Mouse (Mus musculus) heart, postnatal 4 days (tissue): Measurements from ENCODE around the gene Smap2. TPM values are rescaled to one million over a fixed set of nuclear protein-coding genes. Genes with fewer than 3 reads are reported as not detected.
"Not testable (repeated sequence)": the region's sequence is repeated elsewhere in the genome, so short reads cannot be mapped to it uniquely, and the experiment has no call there.

ENCODE experiments used
- DNase-seq: peaks from one replicate; pipeline ENCODE4 v3.0.0; 2021
- total RNA-seq, 2 experiments: library from RNA; stranded (reverse); gene quantifications; 2 replicates each; pipeline ENCODE4 v1.2.3; 2021

The Smap2 gene
- total RNA-seq, result 10 to 100 TPM; 29.2 to 31.0 TPM

DNA sequence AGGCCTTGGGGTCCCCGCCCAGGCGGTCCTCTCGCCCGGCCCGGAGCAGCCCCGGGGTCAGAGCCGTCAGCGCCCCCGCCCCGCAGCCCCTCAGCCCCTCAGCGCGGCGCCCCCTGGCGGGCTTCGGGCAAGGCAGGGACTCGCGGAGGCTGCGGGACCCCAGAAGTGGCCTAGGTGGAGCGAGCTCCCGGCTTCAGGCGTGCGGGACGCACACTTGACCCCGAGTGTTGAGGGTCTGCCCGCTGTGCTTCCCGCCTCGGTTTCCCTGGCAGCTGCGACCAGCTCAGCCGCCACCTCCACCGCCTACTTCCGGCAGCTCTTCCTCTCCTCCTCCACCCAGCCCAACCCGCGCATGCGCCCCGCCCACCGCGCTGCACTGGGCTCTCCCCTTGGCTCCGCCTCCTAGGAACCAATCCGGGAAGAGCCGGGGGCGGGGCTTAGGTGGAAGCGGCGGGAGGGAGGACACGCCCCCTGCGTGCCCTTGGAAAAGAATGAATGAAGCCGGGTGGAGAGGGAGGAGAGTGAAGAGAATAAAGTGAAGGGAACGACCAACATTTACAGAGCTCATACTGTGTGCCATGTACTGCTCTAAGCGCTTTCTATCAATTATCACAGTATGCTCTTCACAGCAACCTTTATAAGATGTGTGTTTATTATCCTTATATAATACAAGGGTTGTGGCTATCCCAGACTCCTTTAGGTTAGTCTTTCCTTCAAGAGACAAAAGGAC, at the start of gene Smap2:
Gene Smap2, minus strand, starts transcription at position 320 of the 730 bp plus-strand sequence.
- DNase-seq, result peak; percentile 100

DNA sequence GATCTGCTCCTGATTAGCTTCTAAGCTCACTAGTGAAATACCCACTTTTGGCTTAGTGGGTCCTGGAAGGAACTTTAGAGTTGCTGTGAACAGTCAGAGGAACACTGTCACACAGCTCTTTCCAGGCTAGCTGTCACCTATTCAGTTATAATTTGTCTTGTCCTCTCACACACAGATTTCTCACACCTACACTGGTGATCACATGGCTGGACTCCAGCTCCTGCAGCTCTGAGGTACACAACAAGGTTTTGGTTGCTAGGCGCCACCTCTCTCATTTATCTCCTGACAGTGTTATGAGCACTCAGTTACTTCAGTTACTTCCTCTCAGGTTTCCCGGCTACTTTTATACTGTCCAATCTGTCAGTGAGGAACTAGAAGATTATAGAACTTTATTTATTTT, 48.3 kb upstream of the Smap2 start:
- no peak for DNase-seq

DNA sequence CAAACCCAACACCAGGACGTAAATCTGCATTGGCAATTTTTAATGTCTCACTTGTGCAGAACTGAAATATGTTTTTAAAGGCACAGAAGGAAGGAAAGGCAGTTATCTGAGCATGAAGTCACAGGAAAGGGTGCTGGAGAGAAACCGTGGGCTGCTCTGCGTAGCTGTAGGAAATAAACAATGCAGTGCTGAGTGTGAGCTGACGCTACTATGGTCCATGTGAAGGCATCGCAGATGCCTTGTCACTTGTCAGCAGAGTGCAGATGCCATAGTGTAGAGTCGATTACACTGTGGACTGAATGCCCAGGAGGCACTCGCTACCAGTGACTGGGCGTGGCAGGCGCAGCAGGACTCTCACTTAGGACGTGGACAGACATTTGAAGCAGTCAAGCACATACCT, 42.2 kb upstream of the Smap2 start:
- DNase-seq, result not testable (repeated sequence)

DNA sequence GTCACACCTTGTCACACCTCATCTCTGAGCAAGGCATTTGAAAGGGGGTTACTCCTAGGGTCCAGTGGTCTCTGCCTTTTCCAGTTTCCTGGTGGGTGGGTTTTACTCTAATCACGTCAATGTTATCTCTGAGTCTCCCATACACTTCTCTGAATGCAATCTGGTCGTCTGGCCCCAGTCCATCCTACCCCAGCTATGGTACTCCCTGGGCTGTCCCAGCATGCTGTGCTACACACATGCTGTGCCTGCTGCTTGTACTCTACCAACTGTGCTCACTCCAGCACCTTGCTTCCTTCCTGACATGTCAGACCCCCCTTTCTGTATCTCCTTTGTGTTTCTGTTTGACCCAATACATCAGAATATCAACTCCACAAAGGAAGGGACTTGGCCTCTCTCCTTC, 40.0 kb upstream of the Smap2 start:
- DNase-seq, result no peak

DNA sequence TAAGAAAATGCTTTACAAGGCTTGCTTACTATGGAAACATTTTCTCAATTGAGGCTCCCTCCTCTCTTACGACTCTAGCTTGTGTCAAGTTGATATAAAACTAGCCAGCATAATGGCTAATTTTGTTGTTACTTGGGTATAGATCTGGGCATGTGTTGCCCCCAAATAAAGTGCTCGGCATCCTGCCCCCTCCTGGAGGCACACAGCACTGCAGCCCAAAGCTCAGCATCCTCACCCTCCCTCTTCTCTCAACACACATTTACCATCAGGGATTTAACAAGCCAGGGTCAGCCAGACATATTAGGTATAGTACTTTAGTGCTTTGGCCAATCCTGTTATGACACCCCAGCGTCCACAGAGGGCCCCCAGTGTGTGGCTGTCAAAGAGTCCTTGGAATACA, 39.3 kb upstream of the Smap2 start:
- peak; percentile 33 for DNase-seq

DNA sequence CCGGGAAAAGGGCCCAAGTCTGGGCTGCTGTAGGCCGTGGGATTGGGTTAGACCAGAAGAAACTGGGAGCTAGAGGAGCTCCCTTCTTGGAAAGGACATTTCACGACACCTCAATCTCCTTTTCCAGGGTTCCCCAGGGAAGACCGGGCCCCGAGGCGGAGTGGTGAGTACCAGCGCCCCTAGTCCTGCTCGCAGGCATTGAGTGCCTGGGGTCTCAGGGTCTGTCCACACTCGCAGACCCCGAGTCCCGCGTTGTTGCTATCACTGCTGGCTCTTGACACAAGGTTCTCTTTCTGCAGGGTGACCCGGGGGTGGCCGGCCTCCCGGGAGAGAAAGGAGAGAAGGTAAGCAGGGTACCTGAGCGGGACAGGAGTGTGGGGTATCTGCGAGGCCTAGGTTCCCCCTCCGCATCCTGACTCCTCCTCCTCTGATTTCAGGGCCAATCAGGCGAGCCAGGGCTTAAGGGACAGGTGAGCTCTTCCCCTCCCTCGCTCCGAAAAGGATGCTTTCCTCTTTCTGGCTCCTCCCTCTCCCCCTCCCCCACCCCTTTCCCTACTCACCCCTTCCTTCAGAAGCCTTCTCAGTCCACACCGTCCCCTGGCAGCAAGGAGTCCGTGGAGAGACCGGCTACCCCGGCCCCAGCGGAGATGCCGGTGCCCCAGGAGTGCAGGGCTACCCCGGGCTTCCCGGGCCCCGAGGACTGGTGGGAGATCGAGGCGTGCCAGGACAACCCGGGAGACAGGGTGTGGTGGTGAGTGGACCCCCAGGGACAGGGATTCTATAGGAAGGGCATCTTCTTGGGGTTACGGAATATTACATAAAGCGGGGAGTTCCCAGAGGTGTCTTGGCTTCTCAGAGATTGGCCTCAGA, 35.6 kb upstream of the Smap2 start:
- DNase-seq, result no peak

DNA sequence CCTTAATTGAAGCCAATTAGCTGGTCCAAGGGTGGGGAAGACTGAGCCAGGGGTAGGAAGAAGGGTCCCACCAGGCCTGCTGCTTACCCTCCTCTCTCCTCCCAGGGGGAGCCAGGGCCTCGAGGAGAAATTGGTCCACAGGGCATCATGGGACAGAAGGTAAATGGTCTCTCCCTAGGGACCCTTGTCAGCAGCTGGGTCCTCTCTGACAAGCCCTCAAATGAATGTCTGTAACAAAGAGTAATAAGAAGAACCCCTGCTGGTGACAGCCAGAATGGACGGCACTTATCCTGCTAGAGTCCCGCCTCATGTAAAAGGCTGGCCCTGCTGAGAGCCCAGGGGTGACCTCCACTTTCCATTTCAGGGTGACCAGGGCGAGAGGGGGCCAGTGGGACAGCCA, 34.8 kb upstream of the Smap2 start:
- DNase-seq, result no peak

DNA sequence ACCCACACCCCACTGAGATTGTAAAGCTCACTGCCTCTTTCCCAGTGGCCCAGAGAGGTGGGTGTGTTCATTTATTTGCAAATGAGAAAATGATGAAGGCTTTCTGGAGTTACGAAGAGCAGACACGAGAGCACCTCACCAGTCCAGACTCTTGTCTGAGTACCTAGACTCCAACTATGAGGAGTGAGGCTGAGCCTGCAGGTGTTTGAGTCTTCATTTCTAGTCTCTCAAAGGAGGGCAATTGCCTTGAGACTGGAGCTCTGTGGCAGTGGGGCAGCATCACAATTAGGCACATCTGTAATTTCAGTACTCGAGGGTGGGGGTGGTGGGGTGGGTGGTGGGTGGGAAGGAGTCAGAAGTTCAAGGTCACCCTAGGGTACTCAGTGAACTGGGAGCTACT, 25.9 kb upstream of the Smap2 start:
- DNase-seq, result no peak

DNA sequence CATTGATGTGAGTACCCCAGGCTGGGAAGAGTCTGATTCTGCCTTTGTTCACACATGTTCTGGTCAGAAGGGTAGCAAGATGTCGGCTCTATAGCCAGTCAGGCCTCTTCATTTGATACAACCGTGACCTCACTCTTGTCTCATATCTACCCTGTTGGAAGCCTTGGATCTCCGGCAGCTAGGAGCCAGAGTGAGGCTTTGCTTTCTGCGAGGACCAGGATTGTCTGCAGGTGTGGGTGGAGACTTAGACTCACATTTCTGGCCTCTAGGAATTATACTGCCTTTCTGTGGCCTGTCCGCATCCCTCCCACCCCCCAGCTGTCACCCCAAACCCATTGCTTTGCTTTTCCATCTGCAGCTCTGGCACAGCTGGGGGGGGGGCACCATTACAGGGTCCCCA, 25.4 kb upstream of the Smap2 start:
- DNase-seq, result no peak

DNA sequence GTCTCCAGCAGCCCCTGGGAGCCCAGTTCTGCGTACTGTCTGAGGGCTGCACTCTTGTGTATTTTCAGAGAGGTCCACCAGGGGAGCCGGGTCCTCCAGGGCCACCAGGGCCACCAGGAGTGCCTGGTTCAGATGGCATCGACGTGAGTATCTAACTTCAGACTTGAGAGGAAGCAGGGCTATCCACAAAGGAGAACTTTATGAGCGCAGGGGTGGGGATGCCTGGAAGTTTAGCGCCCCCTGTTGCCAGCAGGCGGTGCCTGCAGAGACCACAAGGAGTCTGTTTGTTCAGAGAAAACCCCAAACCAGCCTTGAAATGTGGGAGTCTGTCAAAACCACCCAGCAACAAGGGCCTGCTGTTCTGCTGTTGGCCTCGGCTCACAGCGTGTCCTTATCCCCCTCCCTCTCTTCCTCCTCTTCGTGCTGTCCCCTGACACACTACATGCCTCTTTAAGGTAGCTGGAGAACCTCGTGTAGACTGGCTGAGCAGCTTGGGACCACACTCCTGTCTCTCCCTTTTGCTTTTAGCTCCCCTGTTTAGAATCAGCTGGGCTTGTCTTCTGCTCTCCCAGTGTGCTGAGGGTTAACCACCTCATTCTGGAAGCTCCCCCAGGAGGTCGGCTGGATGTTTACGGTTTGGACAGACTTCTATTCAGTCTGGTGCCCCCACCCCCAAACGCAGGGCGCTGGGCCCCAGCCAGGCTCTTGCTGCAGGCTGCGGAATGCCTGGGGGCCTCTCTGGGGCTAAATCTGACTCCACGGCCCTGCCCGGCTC, 24.0 kb upstream of the Smap2 start:
- DNase-seq, result peak; percentile 76

DNA sequence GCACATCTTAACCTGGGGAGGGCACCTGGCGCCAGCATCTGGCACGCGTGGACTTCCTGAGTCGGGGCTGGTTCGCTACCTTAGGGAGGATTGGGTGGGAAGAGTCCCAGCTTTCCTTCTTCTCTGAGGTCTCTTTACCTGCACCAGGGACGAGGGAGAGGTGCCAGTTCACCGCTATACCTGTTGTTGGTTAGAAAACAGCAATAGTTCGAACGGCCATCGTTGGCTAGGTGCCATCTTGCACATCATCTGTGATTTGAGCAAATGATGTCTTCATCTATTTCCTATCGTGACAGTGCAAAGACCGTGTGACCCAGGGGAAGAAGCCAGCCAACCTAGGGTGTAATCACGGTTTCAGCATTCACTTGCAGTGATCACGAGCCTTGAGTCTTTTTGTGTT, 23.3 kb upstream of the Smap2 start:
- no peak for DNase-seq

DNA sequence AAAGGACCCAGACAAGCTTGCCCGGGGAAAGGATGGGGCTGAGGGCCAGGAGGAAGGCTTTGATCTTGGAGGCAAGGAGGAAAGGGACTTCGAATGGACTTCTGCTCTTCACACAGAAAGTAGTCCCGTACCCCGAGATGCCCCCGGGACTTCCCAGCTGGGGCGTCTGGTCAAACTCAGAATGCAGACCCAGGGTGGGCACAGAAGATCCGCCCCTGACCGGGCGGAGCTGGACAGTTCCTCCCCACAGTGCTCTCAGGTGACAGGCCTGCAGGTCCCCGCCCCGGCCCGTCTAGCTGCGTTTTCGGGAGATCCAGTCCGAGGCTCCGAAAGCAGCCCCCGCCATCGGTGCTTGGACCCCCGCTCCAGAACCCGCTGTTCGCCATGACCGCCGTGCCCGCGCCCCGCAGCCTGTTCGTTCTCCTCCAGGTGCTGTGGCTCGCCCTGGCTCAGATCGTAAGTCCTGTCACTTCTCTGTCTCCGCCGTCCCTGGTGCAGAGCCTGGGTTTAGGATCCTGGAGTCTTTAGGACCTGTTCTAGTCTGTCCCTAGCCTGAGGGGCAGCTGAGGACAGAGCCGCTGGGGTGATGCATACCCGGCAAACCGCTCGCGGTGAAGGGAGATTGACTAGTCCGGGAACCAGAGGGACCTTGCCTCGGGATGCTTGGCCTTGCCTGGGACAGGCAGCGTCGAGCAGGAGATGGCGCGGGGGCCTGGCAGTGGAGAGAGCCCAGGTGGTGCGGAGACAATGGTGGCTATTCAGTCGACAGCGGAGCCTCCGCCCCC, 22.5 kb upstream of the Smap2 start, which contains the start of gene Col9a2:
Gene Col9a2, plus strand, starts transcription at position 55 of the 785 bp plus-strand sequence.
- DNase-seq, result peak; percentile 40

DNA sequence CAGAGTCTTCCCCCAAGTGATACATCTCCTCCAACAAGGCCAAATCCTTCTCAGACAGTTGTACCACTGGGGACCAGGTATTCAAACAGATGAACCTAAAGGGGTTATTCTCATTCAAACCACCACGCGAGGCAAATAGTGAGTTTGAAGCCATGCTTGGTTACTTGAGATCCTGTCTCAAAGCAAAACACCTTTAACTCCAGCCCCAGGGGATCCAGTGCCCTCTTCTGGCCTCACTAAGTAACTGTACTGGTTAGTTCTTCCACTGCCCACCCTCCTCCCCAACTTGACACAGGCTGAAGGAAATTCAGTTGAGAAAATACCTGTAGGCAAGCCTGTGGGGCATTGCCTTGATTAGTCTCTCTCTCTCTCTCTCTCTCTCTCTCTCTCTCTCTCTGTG, 16.0 kb upstream of the Smap2 start:
- DNase-seq, result no peak

DNA sequence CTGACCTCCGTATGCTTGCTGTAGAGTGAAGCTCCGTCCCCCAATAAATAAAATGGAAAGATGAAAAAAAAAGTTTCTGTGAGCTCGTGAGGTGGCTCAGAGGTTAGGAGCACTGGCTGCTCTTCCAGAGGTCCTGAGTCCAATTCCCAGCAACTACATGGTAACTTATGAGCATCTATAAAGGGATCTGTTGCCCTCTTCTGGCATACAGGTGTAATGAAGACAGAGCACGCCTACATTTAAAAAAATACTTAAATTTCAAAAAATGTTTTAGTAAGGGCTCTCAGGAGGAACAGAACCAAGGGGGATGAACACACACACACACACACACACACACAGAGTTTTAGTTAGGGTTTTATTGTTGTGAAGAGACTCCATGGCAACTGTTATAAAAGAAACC, 14.4 kb upstream of the Smap2 start:
- DNase-seq, result no peak

DNA sequence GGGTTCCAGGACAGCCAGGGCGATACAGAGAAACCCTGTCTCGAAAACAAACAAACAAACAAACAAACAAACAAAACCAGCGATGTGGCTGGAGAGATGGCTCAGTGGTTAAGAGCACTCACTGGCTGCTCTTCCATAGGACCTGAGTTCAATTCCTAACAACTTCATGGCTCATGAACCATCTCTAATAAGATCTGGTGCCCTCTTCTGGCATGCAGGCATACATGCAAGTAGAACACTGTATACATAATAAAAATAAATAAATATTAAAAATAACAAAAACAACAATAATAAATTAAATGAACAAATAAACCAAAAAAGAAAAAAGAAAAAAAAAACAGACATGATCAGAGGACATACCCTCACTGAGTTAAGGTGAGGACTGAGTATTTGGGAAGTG, 12.6 kb upstream of the Smap2 start:
- no peak for DNase-seq

DNA sequence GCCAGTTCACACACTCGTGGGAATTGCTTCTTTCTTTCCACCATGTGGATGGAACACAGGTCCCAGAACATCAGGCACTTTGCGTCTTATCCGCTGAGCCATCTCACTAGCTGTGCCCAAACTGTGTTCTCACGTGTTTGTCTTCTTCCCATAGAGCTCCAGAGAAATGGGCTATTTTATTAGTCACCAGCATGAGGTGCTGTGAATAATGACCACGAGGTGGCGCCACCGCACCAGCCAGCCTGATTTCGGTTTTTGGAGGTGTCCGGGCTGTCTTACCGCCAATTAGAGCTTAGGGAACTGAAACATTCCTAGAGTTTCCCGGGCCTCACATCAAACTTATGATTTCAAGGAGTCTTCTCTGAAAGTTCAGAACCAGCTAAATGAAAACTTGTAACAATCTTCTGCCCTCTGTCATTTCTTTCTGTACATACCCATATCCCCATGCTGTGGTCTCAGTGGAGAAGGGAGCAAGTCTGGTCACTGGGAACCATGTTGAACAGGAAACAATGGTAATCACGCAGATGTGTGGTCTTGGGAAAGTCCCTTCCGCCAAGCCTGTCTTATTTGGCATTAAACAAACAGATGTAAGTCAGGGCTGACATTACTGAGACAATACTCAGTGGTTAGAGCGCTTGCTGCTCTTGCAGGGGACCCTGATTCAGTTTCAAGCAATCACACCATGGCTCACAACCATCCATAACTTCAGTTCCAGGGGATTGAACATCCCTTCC, 11.8 kb upstream of the Smap2 start:
- peak; percentile 78 for DNase-seq

DNA sequence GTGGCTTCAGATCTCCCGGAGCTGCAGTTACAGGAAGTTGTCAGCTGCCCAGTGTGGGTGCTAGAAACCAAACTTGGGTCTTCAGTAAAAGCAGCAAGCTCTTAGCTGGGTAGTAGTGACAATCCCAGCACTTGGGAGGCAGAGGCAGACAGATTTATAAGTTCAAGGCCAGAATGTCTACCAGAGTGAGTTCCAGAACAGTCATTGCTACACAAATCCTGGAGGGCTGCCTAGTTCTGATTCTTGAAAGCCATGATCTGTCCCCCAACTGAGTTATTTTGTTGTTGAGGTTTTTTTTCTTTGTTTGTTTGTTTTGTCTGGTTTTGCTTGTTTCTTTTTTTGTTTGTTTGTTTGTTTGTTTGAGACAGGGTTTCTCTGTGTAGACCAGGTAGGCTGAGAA, 11.1 kb upstream of the Smap2 start:
- DNase-seq, result no peak

DNA sequence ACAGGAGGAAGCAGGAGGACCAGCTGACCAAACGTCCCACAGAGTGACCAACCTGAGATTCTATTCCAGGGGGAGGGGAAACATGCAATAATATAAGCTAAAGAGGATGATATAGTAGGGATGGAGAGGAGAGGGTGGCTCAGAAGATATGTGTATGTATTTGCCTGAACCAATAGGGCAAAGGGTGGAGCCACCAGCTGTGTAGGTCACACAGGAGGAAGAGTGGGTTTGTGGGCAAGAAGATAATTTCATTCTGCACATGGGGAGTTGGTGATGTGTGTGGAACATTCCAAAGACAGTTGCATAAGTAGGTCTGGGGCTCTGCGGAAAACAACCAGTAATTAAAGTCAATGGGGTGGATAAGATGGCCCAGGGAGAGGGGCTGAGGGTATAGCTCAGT, 8.6 kb upstream of the Smap2 start:
- no peak for DNase-seq

DNA sequence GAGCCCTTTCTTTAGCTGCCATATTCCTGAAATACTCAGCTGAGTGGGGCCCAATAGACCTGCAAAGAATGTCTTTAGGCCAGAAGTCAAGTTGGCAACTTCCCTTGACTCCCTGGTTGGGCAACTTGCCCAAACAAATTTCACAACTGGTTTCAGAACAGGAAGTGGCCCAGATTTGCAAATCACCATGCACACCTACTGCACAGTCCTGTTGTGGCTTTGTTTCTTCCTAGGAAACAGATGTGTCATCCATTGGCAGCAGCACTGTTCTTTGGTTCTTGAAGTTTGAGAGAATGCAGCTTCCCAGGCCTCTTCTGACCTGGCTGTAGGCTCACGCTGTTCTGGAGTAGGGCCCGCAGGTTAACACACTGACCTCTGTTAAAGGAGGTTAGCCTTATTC, 6.9 kb upstream of the Smap2 start:
- DNase-seq, result peak; percentile 29

DNA sequence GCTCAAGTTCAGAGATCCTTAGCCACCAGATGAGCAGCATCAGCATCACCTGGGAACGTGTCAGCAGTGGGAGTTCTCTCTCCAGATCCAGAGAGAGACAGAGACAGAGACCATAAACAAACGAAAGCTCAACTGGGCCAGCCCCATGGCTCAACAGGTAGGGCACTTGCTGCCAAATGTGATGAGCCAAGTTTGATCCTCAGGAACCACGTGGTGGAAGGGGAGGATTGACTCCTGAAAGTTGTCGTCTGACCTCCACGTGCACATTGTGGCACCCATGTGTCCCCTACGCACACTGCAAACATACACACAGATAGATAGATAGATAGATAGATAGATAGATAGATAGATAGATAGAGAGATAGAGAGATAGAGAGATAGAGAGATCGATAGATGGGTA, 6.4 kb upstream of the Smap2 start:
- no peak for DNase-seq

DNA sequence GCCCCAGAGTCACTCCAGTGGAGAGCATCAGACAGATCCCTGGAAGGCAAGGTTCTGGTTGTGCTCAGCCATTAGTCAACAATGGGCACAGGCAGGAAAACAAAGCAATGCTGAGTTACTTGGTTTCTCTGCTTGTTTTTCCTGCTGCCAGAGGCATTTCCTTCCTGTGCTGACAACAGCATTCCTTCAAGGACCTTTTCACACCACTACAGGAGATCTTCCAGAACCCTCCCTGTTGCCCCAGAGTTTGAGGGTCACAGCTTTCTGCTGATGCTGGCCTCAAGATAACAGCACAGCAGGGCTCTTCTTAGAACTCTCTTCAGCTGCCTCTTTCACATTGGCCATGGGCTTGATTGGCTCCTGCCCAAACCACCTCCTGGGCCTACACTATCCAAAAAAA, 4.9 kb upstream of the Smap2 start:
- DNase-seq, result no peak
